Mouse (Mus musculus): Measurements from ENCODE around the gene Tspear.

The Tspear gene

GRCm38 (mm10) chr10:77867546-77867945, 181.2 kb downstream of the Tspear start:
- no peak for DNase-seq (ENCODE audit: low read depth, low spot score)

- DNase-seq (ENCODE audit: low read depth, low spot score): no peak
Measured at GRCm38 (mm10) chr10:77869651-77870050, 183.3 kb downstream of the Tspear start.

GRCm38 (mm10) chr10:77878985-77879384, 192.6 kb downstream of the Tspear start:
- DNase-seq (ENCODE audit: low read depth, low spot score): no peak

GRCm38 (mm10) chr10:77880305-77880704, 193.9 kb downstream of the Tspear start:
- DNase-seq (ENCODE audit: low read depth, low spot score): no peak

GRCm38 (mm10) chr10:77882553-77882952, 196.2 kb downstream of the Tspear start:
- DNase-seq (ENCODE audit: low read depth, low spot score): no peak

- DNase-seq (ENCODE audit: low read depth, low spot score): no peak
Measured at GRCm38 (mm10) chr10:77886007-77886747, 199.8 kb downstream of the Tspear start.

GRCm38 (mm10) chr10:77890987-77891565, 204.7 kb downstream of the Tspear start:
- DNase-seq (ENCODE audit: low read depth, low spot score): no peak

GRCm38 (mm10) chr10:77895562-77895961, 209.2 kb downstream of the Tspear start:
- DNase-seq (ENCODE audit: low read depth, low spot score): no peak

- no peak for DNase-seq (ENCODE audit: low read depth, low spot score)
Measured at GRCm38 (mm10) chr10:77900126-77900525, 213.8 kb downstream of the Tspear start.

- no peak for DNase-seq (ENCODE audit: low read depth, low spot score)
Measured at GRCm38 (mm10) chr10:77900903-77901818, 214.8 kb downstream of the Tspear start.

GRCm38 (mm10) chr10:77901871-77902210, 215.5 kb downstream of the Tspear start:
- no peak for DNase-seq (ENCODE audit: low read depth, low spot score)

GRCm38 (mm10) chr10:77902211-77902893, 216.0 kb downstream of the Tspear start, which contains the start of gene Lrrc3:
Lrrc3 (minus strand) TSS chr10:77902536.
- peak; percentile 46 for DNase-seq (ENCODE audit: low read depth, low spot score)

- peak; percentile 46 for DNase-seq (ENCODE audit: low read depth, low spot score)
Measured at GRCm38 (mm10) chr10:77902894-77903715, 216.7 kb downstream of the Tspear start.

- no peak for DNase-seq (ENCODE audit: low read depth, low spot score)
Measured at GRCm38 (mm10) chr10:77912605-77913004, 226.2 kb downstream of the Tspear start.

- DNase-seq (ENCODE audit: low read depth, low spot score): no peak
Measured at GRCm38 (mm10) chr10:77913292-77913691, 226.9 kb downstream of the Tspear start.

GRCm38 (mm10) chr10:77916636-77917335, 230.4 kb downstream of the Tspear start:
- DNase-seq (ENCODE audit: low read depth, low spot score): peak; percentile 25

GRCm38 (mm10) chr10:77921009-77921408, 234.6 kb downstream of the Tspear start:
- no peak for DNase-seq (ENCODE audit: low read depth, low spot score)

GRCm38 (mm10) chr10:77922681-77923080, 236.3 kb downstream of the Tspear start:
- DNase-seq (ENCODE audit: low read depth, low spot score): no peak

- peak; percentile 38 for DNase-seq (ENCODE audit: low read depth, low spot score)
Measured at GRCm38 (mm10) chr10:77926140-77926539, 239.8 kb downstream of the Tspear start.

GRCm38 (mm10) chr10:77927375-77927774, 241.0 kb downstream of the Tspear start:
- DNase-seq (ENCODE audit: low read depth, low spot score): no peak

Measured in retina, postnatal 7 days (tissue).